Mouse (Mus musculus): ENCODE results near the gene Ehbp1l1.

DNA sequence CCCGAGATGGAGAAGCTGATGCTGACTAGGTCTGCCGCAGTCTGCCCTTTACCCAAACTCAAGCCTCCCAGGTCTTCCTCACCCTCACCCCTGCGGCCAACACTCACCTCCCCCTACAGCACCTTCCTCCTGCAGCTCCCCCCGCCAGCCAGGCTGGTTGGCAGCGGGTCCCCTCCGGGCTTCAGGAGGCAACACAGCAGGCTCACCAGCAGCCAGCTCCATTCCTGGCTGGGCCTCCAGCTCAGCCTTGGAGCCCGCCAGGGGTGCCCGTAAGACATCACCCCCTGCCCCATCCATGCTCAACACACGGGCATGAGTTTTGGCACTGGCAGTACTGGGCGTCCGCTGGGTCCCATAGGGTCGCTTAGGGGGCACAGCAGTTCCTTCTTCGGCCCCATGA lies 41.1 kb downstream of the Ehbp1l1 start:
- TF ChIP-seq POLR2A (IDR thresholded peaks at IDR 0.05; ENCODE audit: borderline replicate concordance, extremely low read depth, low read depth, low read length) (no peak), CTCF (IDR thresholded peaks at IDR 0.05; ENCODE audit: insufficient read depth, low read length) (no peak)

All from lung, adult 2 months (tissue).